Mouse (Mus musculus): ENCODE results near the gene Impdh1. TPM values are rescaled to one million over a fixed set of nuclear protein-coding genes. Genes with fewer than 3 reads are reported as not detected.
"Not testable (repeated sequence)": the region's sequence is repeated elsewhere in the genome, so short reads cannot be mapped to it uniquely, and the experiment has no call there.

The Impdh1 gene
- polyA plus RNA-seq, 1 experiment from 2014 or later: 45.8 TPM

DNA sequence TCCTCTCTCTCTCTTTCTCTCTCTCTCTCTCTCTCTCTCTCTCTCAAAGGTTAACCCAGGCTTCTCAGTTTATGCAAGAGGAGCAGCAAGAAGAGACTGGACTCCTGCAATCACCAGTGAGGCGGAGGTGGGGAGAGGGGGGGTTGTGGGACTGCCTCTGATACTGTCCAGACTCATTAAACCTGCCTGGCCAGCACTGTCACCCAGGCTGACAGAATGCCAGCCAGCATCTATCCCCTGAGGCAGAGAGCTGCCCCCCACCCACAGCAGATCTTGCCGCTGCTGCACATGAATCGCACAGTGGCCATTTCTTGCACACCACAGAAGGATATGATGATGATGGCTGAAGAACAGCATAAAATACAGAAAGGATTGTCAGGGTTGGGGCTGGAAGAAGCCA, 41.1 kb downstream of the Impdh1 start:
- no peak overlapping the region for H3K9ac ChIP-seq
- H3K27ac ChIP-seq: no peak overlapping the region
- H3K9me3 ChIP-seq: no peaks in the 10 kb centered on the region
- 62% methylated on average over 3 of the region's 3 CpGs for WGBS
- no peak overlapping the region for H3K4me2 ChIP-seq
- H3K4me3 ChIP-seq (replicated peaks): no peak overlapping the region
- peaks cover 54% of the 10 kb centered on the region for H3K27me3 ChIP-seq (replicated peaks)
- H3K4me1 ChIP-seq: peaks cover 18% of the 10 kb centered on the region
- no peak for ATAC-seq (ENCODE audit: insufficient read depth, low FRiP score, low read depth)
- H3K36me3 ChIP-seq: no peaks in the 10 kb centered on the region

DNA sequence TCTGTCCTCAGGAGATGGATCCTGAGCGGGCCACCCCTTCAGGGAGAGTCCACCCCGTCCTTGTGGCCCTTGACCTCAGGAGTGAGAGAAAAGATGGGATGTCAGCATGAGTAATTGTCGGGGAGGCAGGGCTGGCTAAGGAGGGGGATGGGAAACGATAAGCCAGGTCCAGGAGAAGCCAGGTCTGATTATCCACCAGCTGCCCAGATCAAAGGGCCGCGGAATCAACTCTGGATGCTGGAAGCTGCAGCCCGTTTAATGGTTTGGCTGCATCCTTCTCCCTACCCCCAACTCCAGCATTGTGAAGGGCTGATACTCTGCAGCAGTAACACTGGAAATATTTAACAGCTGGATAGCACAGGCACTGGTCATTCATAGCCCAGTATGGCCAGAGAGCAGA, 41.8 kb downstream of the Impdh1 start:
- H3K27ac ChIP-seq: no peak overlapping the region
- 23% methylated on average over 7 of the region's 7 CpGs for WGBS
- no peak overlapping the region for H3K4me3 ChIP-seq (replicated peaks)
- H3K9ac ChIP-seq: no peak overlapping the region
- H3K27me3 ChIP-seq (replicated peaks): peaks cover 59% of the 10 kb centered on the region
- peaks cover 18% of the 10 kb centered on the region for H3K4me1 ChIP-seq
- H3K4me2 ChIP-seq: no peak overlapping the region
- H3K36me3 ChIP-seq: no peaks in the 10 kb centered on the region
- no peaks in the 10 kb centered on the region for H3K9me3 ChIP-seq
- no peak for ATAC-seq (ENCODE audit: insufficient read depth, low FRiP score, low read depth)

DNA sequence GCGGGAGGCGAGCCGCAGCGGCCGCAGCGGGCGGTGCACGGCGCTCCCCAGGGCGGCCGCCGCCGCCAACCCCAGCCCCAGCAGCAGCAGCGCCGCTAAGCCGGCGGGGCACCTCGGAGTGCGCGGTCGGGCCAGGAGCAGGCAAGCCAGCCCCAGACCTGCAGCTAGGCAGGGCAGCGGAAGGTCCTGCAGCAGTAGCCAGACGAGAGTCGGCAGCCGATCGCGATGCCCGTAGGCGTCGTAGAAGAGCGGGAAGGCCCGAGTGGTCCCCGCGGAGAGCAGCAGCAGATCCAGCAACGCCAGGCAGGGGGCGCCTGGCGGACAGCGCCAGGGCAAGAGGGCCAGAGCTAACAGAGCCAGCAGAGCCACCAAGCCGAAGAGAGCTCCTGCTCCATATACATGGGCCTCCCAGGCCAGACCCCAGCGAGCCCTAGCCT, 45.2 kb downstream of the Impdh1 start:
- peak overlapping the region; percentile 43; the same call in 1 of the 2 replicates for H3K9ac ChIP-seq
- under 1% methylated on average over 40 of the region's 40 CpGs for WGBS
- H3K27me3 ChIP-seq (replicated peaks): peaks cover 68% of the 10 kb centered on the region
- ATAC-seq (ENCODE audit: insufficient read depth, low FRiP score, low read depth): peak; percentile 64; the same call in 1 of the 2 replicates
- peak overlapping the region; percentile 100 for H3K4me2 ChIP-seq
- peak overlapping the region; percentile 51 for H3K4me3 ChIP-seq (replicated peaks)
- H3K36me3 ChIP-seq: no peaks in the 10 kb centered on the region
- no peaks in the 10 kb centered on the region for H3K9me3 ChIP-seq
- no peak overlapping the region for H3K27ac ChIP-seq
- H3K4me1 ChIP-seq: peaks cover 13% of the 10 kb centered on the region

DNA sequence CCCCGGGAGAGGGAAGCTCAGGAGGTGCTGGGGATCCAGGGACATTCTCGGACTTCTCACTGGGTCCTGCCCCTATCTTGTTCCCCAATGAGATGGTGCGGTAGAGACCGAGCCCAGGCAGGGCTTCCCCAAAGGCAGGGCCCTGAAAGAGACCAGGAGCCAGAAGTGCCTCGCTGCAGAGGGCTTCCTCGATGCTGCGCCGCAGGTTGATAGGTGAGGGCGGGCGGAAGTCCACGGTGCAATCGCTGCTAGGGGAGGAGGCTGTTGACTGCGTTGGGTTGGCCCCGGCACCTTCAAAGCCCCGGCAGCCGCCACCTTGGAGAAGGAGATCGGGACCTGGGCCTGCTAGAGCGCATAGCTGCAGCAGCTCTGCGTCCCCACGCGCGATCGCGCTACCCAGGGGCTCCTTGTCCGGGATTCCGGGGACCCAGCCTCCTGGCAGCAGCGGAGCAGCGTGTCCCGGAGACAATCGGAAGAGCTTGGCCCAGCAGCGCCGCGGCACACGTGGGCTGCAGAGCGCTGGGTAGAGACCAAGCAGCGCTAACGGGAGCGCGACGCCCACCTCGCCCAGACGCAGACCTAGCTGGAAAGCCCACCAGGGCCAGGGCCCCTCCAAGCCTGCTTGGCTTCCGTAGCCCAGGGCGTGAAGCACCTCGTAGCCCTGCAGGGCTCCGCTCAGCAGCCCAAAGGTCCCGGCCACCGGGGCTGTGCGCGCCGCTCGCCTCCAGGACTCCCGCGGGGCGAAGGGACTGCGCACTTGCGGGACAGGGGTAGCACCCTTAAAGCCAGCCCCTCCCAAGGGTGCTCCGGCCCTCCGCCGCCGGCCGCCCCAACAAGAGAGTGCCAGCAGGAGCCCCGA, 45.9 kb downstream of the Impdh1 start:
- H3K4me2 ChIP-seq: peak overlapping the region; percentile 100
- under 1% methylated on average over 63 of the region's 63 CpGs for WGBS
- H3K4me1 ChIP-seq: peaks cover 13% of the 10 kb centered on the region
- H3K27me3 ChIP-seq (replicated peaks): peaks cover 62% of the 10 kb centered on the region
- no peaks in the 10 kb centered on the region for H3K36me3 ChIP-seq
- no peak overlapping the region for H3K27ac ChIP-seq
- H3K9ac ChIP-seq: peak overlapping the region; percentile 43; the same call in 1 of the 2 replicates
- H3K4me3 ChIP-seq (replicated peaks): peak overlapping the region; percentile 51
- no peaks in the 10 kb centered on the region for H3K9me3 ChIP-seq
- ATAC-seq (ENCODE audit: insufficient read depth, low FRiP score, low read depth): peak; percentile 54

DNA sequence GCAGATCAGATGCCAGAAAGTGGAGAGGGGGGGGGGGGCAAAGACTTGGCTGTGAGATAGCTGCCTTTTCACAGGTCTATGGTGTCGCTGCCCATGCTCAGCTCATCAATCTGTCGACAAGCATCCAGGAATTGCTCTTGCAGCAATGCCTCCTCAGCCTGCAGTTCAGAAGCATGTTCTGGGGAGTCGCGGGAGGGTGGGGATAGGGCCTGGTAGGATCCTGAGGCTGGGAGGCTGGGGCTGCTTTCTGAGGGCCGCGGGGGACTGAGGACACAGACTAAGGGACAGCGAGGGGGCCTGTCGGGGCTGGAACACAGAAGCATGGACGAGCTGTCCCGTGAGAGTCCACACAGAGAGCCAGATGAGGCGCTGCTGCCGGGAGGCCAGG, 46.5 kb downstream of the Impdh1 start:
- Histone ChIP-seq H3K9me3 (no peaks in the 10 kb centered on the region), H3K27ac (no peak overlapping the region), H3K4me1 (peaks cover 13% of the 10 kb centered on the region), H3K9ac (no peak overlapping the region), H3K4me3 (replicated peaks) (peak overlapping the region; percentile 51; the same call in 1 of the 2 replicates), H3K36me3 (no peaks in the 10 kb centered on the region), H3K4me2 (peak overlapping the region; percentile 100), H3K27me3 (replicated peaks) (peaks cover 58% of the 10 kb centered on the region)
- ATAC-seq (ENCODE audit: insufficient read depth, low FRiP score, low read depth): no peak
- WGBS: 12% methylated on average over 12 of the region's 12 CpGs

DNA sequence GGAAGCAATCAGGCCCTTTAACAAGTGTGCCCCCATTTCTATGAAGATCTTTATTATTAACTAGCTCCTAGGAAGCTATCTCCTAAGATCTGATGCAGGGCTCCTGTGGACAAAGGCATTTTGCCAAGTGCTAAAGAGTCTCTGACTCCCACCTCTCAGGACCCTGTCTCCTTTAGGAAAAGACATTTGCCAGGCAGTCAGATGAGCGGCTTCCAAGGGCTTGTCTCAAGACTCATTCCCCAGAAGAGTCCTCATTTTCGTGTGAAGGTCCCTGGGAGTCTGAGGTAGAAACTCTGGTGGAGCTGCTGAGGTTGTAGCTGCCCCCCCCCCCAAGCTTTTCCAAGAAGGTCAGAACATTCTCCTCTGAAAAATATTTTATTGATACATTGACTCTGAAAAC, 47.3 kb downstream of the Impdh1 start:
- H3K4me1 ChIP-seq: peaks cover 14% of the 10 kb centered on the region
- no peak for ATAC-seq (ENCODE audit: insufficient read depth, low FRiP score, low read depth)
- no peak overlapping the region for H3K27ac ChIP-seq
- peaks cover 50% of the 10 kb centered on the region for H3K27me3 ChIP-seq (replicated peaks)
- WGBS: 51% methylated on average over 2 of the region's 2 CpGs
- H3K9ac ChIP-seq: no peak overlapping the region
- H3K4me3 ChIP-seq (replicated peaks): no peak overlapping the region
- no peaks in the 10 kb centered on the region for H3K9me3 ChIP-seq
- H3K4me2 ChIP-seq: no peak overlapping the region
- no peaks in the 10 kb centered on the region for H3K36me3 ChIP-seq

DNA sequence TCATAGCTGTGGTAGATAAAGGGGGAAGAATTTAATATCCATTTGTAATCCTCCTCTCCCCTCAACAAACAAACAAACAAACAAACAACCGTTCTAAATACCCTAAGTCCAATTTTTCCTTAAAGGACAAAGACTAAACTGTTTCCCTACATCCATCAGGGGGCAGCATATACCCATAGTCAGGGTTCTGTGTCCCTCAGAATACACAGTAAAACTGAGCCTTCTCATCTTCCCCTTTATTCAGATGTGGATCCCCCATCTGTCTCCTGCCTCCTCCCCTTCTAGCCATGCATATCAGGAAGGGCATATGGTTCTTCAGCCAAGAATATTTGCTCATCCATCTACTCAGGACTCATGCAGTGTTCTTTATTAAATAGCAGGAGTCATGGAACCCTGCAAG, 50.0 kb downstream of the Impdh1 start:
- peaks cover 18% of the 10 kb centered on the region for H3K4me1 ChIP-seq
- H3K4me2 ChIP-seq: no peak overlapping the region
- 8% methylated on average over 1 of the region's 1 CpGs for WGBS
- peaks cover 34% of the 10 kb centered on the region for H3K27me3 ChIP-seq (replicated peaks)
- H3K9ac ChIP-seq: no peak overlapping the region
- no peaks in the 10 kb centered on the region for H3K9me3 ChIP-seq
- H3K27ac ChIP-seq: no peak overlapping the region
- no peaks in the 10 kb centered on the region for H3K36me3 ChIP-seq
- ATAC-seq (ENCODE audit: insufficient read depth, low FRiP score, low read depth): no peak
- no peak overlapping the region for H3K4me3 ChIP-seq (replicated peaks)

DNA sequence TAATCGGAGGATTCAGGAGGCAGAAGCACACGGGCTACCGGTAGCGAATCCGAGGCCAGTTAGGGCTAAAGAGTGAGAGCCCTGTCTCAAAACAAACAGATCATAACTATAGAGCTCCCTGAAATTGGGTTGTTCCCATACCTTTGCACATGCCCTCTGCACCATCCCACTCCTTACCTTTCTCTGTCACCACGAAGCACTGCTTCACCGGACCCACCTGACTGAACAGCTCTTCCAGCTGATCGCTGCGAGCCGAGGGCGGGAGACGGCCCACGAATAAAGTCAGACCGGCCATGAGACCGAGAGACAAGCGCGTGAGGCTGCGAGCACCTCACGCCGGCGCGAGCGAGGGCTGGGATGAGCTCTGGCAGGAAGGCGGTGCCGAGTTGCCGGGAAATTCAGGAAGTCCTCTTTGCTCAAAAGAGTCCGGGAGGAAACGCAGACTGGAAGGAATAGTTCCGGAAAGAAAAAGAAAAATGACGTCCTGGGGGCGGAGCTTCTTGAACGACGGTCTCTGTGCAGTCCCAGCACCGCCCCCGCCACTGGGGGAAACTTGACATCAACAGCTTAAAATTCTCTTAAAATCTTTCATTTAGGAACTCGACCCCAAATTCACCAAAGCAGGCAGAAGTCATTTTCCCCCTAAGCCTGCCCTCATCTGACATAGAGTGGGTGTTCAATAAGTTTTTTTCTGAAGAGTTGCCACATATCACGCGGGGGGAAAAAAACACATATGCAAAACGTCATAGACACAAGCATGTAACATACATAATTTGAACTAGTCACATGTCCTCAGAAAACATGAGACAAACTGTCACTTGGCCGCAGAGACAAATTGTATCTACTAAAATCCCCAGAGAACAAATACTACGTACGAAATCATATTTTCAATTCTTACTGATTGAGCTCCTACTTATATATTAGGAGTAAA, 51.6 kb downstream of the Impdh1 start, which contains the start of gene Rbm28:
TSS of gene Rbm28 (minus strand) at position 693 of the 931 bp plus-strand sequence.
- peak within 1 kb of the TSS; percentile 83 for H3K4me2 ChIP-seq
- 6% methylated on average over 42 of the region's 42 CpGs for WGBS
- no peaks in the 10 kb centered on the region for H3K36me3 ChIP-seq
- peak; percentile 84 for ATAC-seq (ENCODE audit: insufficient read depth, low FRiP score, low read depth)
- peaks cover 20% of the 10 kb centered on the region for H3K27me3 ChIP-seq (replicated peaks)
- peak within 1 kb of the TSS; percentile 86 for H3K4me3 ChIP-seq (replicated peaks)
- peak within 1 kb of the TSS; percentile 26; the same call in 1 of the 2 replicates for H3K27ac ChIP-seq
- H3K4me1 ChIP-seq: peaks cover 9% of the 10 kb centered on the region; the same call in 1 of the 2 replicates
- H3K9ac ChIP-seq: peak within 1 kb of the TSS; percentile 71
- no peaks in the 10 kb centered on the region for H3K9me3 ChIP-seq

DNA sequence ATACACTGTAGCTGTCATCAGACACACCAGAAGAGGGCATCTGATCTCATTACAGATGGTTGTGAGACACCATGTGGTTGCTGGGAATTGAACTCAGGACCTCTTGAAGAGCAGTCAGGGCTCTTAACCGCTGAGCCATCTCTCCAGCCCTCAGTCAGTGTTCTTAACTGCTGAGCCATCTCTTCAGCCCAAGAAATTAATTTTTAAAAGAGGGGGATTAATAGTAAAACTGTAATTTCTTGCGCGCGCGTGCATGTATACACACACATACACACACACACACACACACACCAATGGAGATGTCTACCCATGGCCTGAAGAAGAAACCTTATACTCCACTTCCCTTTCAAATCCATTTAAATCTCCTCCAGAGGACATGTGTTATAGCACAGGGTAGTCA, 54.9 kb downstream of the Impdh1 start:
- not testable (repeated sequence) for H3K27ac ChIP-seq; H3K9me3 ChIP-seq; H3K27me3 ChIP-seq (replicated peaks); H3K4me1 ChIP-seq; ATAC-seq (ENCODE audit: insufficient read depth, low FRiP score, low read depth); H3K4me2 ChIP-seq; H3K9ac ChIP-seq; H3K4me3 ChIP-seq (replicated peaks)
- peaks cover 10% of the 10 kb centered on the region; the same call in 1 of the 2 replicates for H3K36me3 ChIP-seq
- WGBS: 95% methylated on average over 5 of the region's 5 CpGs

DNA sequence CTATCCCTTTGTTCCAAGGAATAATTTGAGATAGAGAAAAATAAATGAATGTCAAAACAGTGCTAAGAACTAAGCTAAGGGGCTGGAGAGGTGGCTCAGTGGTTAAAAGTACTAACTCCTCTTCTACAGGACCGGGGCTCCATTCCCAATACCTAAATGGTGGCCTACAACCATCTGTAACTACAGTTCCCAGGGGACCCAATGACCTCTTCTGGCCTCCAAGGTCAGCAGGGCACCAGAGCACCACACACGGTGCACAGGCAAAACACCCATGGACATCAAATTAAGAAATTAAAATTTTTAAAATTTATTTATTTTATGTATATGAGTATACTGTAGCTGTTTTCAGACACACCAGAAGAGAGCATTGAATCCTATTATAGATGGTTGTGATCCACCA, 55.4 kb downstream of the Impdh1 start:
- H3K36me3 ChIP-seq: peaks cover 12% of the 10 kb centered on the region; the same call in 1 of the 2 replicates
- H3K27ac ChIP-seq: no peak overlapping the region
- no peaks in the 10 kb centered on the region for H3K27me3 ChIP-seq (replicated peaks)
- no peak overlapping the region for H3K4me3 ChIP-seq (replicated peaks)
- no peak overlapping the region for H3K4me2 ChIP-seq
- H3K9ac ChIP-seq: no peak overlapping the region
- ATAC-seq (ENCODE audit: insufficient read depth, low FRiP score, low read depth): no peak
- no peaks in the 10 kb centered on the region for H3K9me3 ChIP-seq
- H3K4me1 ChIP-seq: peaks cover 9% of the 10 kb centered on the region; the same call in 1 of the 2 replicates
- 88% methylated on average over 2 of the region's 2 CpGs for WGBS

DNA sequence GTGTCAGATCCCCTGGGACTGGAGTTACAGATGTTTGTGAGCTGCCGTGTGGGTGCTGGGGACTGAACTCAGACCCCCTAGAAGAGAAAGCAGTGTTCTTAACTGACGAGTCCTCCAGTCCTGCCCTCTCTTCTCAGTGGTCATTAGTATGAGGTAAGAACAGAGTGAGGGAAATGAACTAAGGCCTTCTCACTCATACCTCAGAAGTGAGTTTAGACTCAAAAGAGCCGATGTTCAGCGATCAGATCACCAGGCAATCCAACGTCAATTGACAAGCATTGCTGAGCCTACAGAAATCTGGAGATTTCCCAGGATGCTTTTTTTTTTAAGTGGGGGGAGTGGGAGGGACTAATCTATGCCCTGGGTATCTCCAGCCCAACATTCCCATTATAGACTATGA, 59.8 kb downstream of the Impdh1 start:
- no peak for ATAC-seq (ENCODE audit: insufficient read depth, low FRiP score, low read depth)
- H3K27ac ChIP-seq: no peak overlapping the region
- 88% methylated on average over 5 of the region's 5 CpGs for WGBS
- no peaks in the 10 kb centered on the region for H3K4me1 ChIP-seq
- no peak overlapping the region for H3K9ac ChIP-seq
- H3K4me3 ChIP-seq (replicated peaks): no peak overlapping the region
- H3K36me3 ChIP-seq: peaks cover 21% of the 10 kb centered on the region
- H3K27me3 ChIP-seq (replicated peaks): no peaks in the 10 kb centered on the region
- H3K9me3 ChIP-seq: no peaks in the 10 kb centered on the region
- no peak overlapping the region for H3K4me2 ChIP-seq

Data from stomach, embryonic 15.5 days (tissue).